Mouse (Mus musculus): ENCODE measurements at regions not wholly inside any gene's neighbourhood (a gene's known extent, or its start where the extent isn't known, plus 50 kb on each side); places are given as distances from the start of the nearest gene placed in this dataset.

DNA sequence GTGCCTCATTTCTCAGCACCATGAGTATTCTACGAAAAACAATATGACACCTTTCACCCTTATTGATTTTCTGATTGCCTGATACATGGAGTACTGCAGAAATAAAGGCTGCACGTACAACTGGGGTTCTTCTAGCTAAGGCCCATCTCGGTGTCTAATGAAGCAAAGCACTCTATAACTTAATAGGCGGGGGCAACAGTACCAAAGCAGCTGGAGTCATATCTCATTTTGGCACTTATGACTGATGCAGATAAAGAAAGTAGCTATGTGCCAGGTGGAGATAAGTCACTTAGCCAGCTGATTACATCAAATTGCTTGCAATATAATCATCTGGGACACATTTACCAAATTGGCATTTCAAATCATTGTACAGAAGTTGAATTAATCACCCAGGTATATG lies 73.0 kb upstream of the Lin7a start:
- DNase-seq: no peak

DNA sequence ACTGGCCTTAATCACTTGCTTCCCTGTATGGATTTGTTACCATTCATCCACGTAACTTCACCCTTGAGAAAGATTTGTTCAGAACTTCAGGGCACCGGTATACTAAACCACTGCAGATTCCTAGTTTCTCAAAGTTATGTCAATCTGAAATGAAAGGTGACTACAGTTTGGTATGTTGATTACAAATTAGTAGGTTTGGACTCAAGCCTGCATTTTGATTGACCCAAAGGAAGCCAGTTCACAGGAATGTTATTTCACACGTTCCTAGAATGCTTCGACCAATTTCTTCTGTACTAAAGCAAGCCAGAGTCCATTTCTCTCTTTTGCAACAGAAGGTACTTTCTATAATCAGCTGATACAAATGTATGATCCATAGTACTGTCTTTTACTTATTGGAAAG lies 70.4 kb upstream of the Lin7a start:
- peak; percentile 31 for DNase-seq

DNA sequence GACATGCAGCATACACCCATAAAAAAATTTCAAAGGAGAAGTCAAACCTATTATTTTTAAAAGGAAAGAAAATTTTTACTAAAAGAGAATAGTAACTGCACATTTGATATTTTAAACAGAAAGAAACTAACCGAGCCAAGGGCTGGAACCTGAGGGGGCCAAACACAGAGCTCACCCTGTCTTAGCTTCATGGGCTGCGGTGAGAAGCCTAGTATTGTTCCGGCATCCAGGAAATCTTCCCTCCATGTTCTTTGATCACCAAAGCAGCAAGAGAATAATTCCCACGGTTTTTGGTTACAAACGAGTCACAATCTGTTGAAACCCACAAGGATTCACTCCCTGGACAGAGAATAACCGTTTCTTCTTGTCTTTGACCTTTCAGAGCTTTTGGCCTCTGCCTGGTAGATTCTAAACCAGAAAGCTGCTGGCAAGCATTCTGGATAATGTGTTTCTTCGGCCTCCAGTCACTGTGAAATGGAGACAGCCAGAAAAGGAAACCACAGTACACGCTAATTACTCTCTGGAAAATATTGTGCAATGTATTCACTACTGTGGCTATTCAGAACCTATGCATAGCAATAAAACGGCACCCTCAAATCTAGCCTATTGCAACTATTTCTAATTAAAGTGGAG lies 66.3 kb upstream of the Lin7a start:
- DNase-seq: no peak

DNA sequence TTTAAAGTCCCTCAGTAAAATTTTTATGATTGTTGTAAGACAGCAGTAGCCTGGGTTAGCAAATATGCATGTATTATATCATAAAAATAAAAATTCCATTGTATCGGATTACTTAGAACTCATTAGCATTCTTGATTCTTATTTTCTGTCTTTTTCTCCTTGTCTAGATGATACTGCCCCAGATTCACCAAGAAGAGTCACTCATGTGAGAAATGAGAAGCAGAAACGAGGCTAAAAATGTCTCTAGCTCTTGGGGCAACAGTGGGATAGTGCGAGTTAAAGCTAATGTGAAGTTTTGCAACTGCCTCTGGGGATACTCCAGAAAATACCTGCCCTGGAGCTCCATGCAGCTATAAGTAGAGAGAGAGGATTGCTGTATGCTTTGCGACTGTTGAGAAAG lies 61.6 kb upstream of the Lin7a start:
- DNase-seq: no peak

DNA sequence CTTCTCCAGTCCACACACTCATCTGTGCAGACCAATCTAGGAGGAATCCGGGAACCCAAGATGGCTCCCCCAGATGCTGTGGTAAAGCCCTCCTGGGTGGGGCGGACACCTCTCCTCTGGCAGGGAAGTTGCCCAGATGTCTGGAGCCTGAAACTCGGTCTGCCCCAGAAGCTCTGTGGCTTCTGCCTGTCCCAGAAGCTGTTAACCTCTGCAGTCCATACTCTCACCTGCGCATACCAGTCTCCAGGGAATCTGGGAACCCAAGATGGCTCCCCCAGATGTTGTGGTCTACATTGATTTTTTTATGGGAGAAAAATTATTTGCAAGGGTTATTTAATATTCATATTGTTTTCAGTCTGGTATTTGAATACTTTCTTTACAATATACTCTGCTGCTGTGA lies 58.4 kb upstream of the Lin7a start:
- no peak for DNase-seq

DNA sequence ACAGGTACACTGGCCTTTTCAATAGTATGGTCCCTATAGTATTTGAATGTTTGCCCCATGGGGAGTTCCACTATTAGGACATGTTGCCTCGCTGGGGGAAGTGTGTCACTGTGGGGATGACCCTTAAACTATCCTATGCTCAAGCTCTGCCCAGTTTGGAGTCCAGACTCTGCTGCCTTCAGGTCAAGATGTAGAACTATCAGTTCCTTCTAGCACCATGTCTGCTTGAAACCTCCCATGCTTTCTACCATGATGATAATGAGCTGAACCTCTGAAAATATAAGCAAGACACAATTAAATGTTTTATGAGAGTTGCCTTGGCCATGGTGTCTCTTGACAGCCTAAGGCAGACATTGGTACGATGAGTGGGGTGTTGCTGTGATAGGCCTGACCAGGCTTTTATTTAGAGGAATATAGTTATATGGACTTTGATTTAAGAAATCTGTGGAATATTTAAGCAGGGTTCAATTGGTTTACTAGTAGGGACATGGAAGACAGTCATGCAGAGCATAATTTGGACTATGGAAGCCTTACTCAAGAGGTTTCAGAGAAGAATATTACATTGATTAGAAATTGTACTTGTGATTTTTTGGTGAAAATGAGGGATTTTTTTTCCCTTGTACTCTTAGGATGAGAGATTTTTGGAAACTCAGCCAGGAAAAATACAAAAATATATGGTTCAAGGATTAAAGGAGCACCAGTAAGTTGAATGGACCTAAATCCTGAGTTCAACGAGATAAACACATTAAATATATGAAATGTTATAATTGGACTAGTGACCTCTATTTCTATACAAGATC lies 57.7 kb upstream of the Lin7a start:
- no peak for DNase-seq

DNA sequence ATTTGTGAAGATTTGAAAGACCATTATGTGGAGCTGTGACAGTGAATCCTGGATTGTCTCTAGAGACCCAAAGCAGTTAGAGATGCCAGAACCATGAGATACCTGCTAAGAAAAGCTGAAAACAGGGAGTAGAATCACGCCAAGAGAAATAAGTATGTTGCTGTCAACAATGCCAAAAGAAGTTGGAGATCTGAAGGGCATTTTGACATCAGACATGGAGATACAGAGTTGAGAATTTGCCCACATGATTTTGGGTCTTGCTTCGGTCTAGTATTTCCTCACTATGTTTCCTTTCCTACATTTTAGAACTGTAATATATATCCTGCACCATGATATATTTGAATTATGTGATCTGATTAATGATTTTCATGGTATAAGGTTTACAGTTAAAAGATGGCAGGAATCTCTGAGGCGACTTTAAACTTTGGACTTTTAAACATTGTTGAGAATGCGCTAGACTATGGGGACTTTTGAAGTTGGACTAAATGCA lies 56.7 kb upstream of the Lin7a start:
- no peak for DNase-seq

DNA sequence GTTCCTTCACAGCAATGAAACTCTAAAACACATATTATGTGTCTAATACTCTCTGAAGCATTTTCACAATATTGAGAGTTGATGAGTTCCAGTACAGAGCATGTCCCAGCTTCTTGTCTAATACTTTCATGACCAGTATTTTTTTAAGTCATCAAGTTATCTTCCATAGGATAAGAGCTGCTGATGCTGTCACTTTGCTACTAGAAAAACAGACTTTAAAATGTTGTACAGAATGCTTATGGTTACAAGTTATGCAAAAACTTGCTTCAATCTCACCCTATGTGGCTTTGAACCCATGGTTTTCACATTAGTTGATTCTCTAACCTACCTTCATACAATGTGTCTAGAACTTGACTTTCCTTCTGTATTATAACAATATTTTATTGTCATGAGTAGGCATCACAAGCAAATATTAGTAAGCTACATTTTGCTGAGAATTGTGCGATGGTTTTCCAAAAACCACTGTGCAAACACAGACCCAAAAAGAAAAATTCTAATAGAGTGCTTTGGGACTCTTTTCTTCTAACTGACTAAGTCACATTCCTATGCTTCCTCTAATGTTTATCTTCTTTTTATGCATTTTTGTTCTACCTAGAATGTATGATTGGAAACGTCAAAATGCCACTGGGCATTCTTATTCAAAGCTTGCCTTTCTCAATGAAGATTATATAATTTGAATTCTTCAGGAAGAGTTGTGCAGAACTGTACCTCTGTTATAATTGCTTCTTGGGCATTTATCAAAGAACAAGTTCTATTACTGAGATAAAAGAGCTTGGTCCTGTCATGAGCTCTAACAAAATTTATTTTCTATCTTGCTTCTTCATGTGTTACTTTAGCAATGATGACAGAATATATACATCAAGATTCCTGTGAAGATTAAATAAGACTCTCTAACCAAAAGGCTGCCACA lies 55.6 kb upstream of the Lin7a start:
- no peak for DNase-seq

DNA sequence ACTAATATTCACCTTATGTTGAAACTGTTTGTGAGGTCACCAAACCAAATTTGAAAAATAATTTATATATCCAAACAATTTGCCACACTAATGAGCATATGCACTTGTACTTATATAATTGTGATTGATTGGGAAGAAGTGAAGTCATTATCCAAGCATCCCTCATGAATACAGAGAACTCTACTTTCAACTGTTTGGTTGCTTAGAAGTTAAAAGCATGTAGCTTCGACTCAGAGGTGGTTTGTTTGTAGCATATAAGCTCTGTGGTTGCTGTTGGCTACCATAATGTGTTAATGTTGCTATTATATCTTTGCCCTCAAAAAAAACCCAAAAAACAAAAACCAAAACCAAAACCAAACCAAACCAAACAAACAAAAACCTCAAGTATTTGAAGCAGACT lies 54.7 kb upstream of the Lin7a start:
- no peak for DNase-seq

DNA sequence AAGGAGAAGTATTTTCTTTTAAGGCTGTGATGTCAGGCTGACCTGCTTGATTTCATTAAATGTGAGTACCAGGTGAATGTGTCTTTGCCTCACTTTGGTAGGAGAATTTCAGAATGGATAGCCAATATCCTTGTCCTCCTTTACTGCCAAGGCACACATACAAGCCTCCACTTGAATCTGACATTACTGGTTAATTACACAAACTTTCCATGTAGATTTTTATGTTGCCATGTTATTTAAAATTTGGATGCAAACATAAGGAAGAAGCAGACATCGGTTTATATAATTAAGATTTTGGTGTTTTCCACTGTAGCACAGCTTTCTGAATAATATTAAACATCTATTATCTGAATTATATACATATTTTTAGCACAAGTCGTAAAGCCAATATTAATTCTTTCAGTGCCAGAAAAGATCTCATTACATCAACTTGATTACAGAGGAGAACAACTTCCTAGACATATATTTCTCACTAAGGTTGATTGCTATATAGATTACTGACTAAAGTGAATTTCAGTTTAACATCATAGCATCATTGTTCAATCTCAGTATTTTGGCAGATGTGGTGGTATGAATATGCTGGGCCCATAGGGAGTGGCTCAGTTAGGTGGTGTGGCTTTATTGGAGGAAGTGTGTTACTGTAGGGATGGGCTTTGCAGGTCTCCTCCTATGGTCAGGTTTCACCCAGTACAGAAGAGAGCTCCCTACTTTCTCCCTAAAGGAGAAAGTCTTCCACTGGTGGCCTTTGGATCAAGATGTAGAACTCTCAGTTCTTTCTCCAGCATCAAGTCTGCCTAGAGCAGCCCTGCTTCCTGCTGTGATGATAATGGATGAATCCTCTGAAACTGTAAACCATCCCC lies 53.9 kb upstream of the Lin7a start:
- no peak for DNase-seq

DNA sequence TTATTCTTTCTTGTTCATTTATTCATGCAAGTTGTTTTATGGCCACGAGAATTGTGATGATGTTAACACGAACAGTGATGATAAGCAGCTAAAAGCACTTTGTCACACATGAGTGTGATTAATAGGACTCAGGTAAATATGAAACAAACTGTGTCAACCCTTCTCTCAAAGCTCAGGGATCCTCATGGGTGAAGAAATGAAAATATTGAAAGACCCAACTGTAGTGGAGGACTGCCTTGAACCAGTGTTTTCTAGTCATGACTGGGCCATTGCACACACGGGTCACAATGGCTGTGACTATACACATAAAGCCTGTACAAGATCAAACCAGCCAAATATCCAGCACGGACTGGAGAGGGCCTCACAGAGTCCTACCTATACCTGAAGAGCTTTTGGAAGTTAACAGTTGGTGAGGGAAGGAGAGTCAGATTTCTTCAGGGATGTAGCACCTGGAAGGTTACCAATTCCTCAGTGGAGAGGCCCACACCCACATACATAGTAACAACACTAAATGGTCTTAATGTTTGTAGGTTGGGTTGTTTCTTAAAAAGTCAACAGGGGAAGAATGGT lies 52.5 kb upstream of the Lin7a start:
- no peak for DNase-seq

DNA sequence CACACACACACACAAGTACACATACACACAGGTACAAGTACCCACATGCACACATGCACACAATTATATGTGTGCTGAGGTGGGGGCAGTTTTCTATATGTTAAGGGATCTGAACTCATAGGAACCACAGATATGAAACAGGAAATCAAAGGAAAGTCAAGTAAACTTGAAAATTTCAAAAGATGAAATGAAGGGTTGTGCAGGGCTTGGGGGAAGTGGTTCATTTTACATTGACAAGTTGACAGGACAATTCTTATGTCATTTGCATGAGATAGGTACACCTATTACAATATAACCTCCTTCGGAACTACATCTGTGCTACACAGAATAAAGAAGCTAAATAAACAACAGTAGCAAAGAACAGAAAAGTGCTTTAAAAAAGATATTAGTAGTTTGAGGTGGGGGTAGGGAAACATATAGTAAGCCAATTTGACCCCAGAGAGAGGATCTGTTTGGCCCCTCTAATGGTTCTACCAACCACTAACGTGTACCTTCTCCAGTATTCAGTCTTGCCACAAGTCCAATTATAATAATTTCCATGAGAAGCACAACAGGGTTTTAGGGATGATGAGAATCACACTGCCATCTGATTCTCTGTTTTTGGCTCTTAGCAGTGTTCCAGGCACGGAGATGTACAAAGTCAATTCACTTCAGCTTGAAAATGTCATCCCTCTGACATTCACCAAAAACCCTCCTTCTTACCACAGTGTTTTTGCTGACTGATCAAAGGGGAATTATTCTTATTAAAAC lies 51.7 kb upstream of the Lin7a start:
- no peak for DNase-seq

DNA sequence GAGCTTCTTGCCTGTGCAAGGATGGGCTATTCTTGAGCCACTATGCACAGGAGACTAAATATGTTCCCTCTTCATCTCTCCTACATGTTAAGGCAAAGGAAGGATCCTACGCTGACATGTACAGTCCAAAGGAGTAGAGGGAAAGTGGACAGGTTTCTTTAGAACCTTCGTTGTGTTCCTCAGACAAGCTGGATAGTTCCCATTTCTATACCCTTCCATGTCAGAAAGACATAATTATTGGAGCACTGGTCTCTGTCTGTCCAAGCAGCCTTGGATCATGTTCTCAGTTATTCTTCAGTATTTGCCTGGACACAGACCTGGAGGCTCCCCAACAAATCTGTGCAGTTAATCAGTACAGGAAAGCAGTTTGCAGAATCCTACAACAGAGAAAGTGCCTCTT lies 51.0 kb upstream of the Lin7a start:
- no peak for DNase-seq

DNA sequence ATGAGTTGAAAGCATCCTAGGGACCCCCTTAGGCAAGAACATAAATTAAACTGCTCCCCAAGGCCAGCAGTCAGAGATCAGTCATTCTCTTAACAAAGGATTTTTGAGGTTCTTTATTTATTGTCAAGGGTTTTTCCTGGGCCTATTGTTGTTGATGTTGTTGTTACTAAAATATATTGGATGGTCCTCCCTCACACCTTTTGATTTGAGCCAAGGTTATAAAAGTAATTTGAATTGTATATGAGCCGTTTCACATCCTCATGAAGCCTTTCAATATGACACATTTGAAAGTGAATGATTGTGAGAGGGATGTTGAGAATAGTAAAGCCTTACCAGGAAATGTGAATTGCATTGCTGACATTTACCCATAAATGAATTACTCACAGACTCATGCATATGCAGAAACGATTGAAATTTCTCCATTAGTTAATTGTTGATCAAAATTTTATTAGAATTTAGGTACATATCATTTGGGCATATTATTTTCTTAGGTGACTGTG lies 50.3 kb upstream of the Lin7a start:
- no peak for DNase-seq

Measured in kidney, postnatal 14 days (tissue).